Mouse (Mus musculus) forebrain, embryonic 14.5 days (tissue): Measurements from ENCODE around the gene Akirin2. TPM values are rescaled to one million over a fixed set of nuclear protein-coding genes. Genes with fewer than 3 reads are reported as not detected.

Experiments used
- ATAC-seq: fragments of 200-750 bp; cut with Nextera tagmentation; 2 replicates; pipeline ENCODE4 v1.8.0; 2017; ENCODE audit warnings: mild to moderate bottlenecking, moderate library complexity
- DNase-seq: peaks from one replicate; pipeline ENCODE4 v3.0.0-alpha.2; 2015; ENCODE audit warnings: low spot score
- H3K27ac ChIP-seq: fragments of 300-500 bp; sonication (generic); 2 replicates; pipeline ENCODE4 v1.5.1; 2014; ENCODE audit warnings: low read depth, mild to moderate bottlenecking, control low read depth, low read length, moderate library complexity
- H3K27me3 ChIP-seq: fragments of 300-500 bp; sonication (generic); replicated peaks from 2 replicates; pipeline ENCODE4 v1.6.1; 2014; ENCODE audit warnings: low read length, control low read depth, mixed read lengths; ENCODE audit not compliant: control insufficient read depth, insufficient read depth
- H3K36me3 ChIP-seq: fragments of 300-500 bp; sonication (generic); 2 replicates; pipeline ENCODE4 v1.6.1; 2014; ENCODE audit warnings: low read length, control low read depth; ENCODE audit not compliant: control insufficient read depth, insufficient read depth
- H3K4me1 ChIP-seq: fragments of 300-500 bp; sonication (generic); 2 replicates; pipeline ENCODE4 v1.6.1; 2014; ENCODE audit warnings: antibody characterized with exemption, low read length, control low read depth; ENCODE audit not compliant: control insufficient read depth, insufficient read depth
- H3K4me2 ChIP-seq: fragments of 300-500 bp; sonication (generic); 2 replicates; pipeline ENCODE4 v1.6.1; 2014; ENCODE audit warnings: mild to moderate bottlenecking, control low read depth, low read length
- H3K4me3 ChIP-seq: fragments of 300-500 bp; sonication (generic); 2 replicates; pipeline ENCODE4 v1.5.1; 2014; ENCODE audit warnings: low read depth, low read length, control low read depth
- H3K9ac ChIP-seq: fragments of 300-500 bp; sonication (generic); 2 replicates; pipeline ENCODE4 v1.6.1; 2014; ENCODE audit warnings: mild to moderate bottlenecking, low read length, control low read depth, moderate library complexity
- H3K9me3 ChIP-seq: fragments of 300-500 bp; sonication (generic); replicated peaks from 2 replicates; pipeline ENCODE4 v1.6.1; 2016; ENCODE audit warnings: low read length, control low read depth, mixed read lengths; ENCODE audit not compliant: control insufficient read depth
- WGBS: fragments of 180-500 bp; shearing (Covaris S2); extraction: QIAGEN DNeasy Blood & Tissue Kit; methylation state at CpG from one replicate; pipeline ENCODE4 v1.1.7; 2014; 5-methylcytosine and 5-hydroxymethylcytosine counted together
- polyA plus RNA-seq: library from polyadenylated mRNA; unstranded; fragments of >200 nt; fragmentation: Nextera tagmentation; extraction: Ambion mirVana; gene quantifications from 2 replicates; pipeline ENCODE4 v1.2.1, GENCODE M21; 2014

Gene Akirin2
- 55.9 and 67.5 TPM in 2 replicates for polyA plus RNA-seq

DNA sequence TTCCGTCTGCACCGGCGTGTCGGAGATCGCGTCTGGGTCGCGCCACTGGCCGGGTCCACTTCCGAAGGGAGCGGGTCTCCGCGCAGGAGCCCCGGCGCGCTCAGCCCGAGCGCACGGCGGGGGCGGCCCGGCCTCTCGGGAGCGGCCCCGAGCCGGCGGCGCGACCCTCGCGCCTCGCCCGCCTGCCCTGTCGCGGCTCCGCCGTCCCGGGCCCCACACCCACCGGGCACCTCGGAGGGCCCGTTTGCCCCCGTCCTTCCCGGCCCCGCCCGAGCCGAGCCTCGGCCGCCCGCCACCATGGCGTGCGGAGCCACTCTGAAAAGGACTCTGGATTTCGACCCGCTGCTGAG lies at the start of gene Akirin2:
Akirin2 (plus strand) TSS at position 190 of the 350 bp plus-strand sequence.
- H3K4me2 ChIP-seq = peak within 1 kb of the TSS; percentile 64
- peaks cover 17% of the 10 kb centered on the region for H3K4me1 ChIP-seq
- H3K27me3 ChIP-seq = no peaks in the 10 kb centered on the region
- H3K27ac ChIP-seq = peak within 1 kb of the TSS; percentile 93
- peak within 1 kb of the TSS; percentile 93 for H3K4me3 ChIP-seq
- peak within 1 kb of the TSS; percentile 94 for H3K9ac ChIP-seq
- no peaks in the 10 kb centered on the region for H3K9me3 ChIP-seq
- DNase-seq (no peak), ATAC-seq (no peak; the same call in 1 of the 2 replicates)
- under 1% methylated on average over 51 of the region's 53 CpGs for WGBS
- 0 out of 2 replicates have a peak, but pooled peaks cover 6% of the 10 kb centered on the region for H3K36me3 ChIP-seq

- 83% methylated on average over 3 of the region's 3 CpGs for WGBS
- no peaks in the 10 kb centered on the region for H3K9me3 ChIP-seq
- no peak for DNase-seq
- no peak overlapping the region for H3K9ac ChIP-seq
- H3K36me3 ChIP-seq = no peaks in the 10 kb centered on the region
- H3K4me3 ChIP-seq = no peak overlapping the region
- H3K27ac ChIP-seq = no peak overlapping the region
- H3K4me2 ChIP-seq = no peak overlapping the region
- H3K27me3 ChIP-seq = no peaks in the 10 kb centered on the region
- no peaks in the 10 kb centered on the region for H3K4me1 ChIP-seq
- no peak for ATAC-seq
Measured at GRCm38 (mm10) chr4:34510305-34510704, 40.4 kb upstream of the Akirin2 start.

DNA sequence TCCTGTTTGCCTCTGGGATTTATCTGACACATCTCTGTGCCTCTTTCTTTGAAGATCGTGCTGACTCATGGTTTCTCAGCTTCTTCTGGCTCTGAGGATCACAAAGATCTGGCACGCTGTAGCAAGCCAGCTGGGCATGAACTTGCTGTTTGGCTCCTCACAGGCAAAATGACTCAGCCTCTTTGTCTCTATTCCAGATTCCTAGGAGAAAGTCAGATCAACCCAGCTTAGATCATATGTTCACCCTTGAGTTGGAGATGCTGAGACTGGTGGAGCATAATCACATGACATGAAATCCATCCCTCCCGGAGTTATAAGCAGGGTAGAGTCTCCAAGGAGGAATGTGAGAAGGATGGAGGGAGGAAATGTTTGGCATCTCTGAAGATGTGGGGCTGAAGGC lies 27.9 kb upstream of the Akirin2 start:
- H3K4me2 ChIP-seq = no peak overlapping the region
- no peaks in the 10 kb centered on the region for H3K4me1 ChIP-seq
- no peaks in the 10 kb centered on the region for H3K27me3 ChIP-seq
- no peak for ATAC-seq
- no peak overlapping the region for H3K9ac ChIP-seq
- H3K36me3 ChIP-seq = no peaks in the 10 kb centered on the region
- DNase-seq = peak; percentile 29
- 79% methylated on average over 3 of the region's 3 CpGs for WGBS
- H3K9me3 ChIP-seq = no peaks in the 10 kb centered on the region
- no peak overlapping the region for H3K27ac ChIP-seq
- H3K4me3 ChIP-seq = no peak overlapping the region

DNA sequence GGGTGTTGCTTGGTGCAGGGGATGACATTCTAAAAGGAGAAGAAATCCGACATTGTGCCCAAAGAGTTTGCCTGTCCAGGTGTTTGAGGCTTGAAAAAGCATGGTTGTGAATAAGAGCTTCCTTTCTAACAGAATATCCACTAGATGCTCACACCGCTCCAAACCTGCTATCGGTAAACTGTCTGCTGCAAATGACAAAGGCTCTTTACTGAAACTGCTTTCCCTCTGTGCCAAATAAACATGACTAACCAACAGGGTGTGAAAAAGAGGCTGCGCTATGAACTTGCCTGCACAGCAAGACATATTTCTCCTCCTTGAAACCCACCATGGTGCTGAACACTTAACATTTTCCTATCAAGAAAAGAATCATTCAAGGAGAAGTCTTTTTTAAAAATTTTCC lies 27.2 kb upstream of the Akirin2 start:
- Histone ChIP-seq H3K9ac (no peak overlapping the region), H3K4me3 (no peak overlapping the region)

DNA sequence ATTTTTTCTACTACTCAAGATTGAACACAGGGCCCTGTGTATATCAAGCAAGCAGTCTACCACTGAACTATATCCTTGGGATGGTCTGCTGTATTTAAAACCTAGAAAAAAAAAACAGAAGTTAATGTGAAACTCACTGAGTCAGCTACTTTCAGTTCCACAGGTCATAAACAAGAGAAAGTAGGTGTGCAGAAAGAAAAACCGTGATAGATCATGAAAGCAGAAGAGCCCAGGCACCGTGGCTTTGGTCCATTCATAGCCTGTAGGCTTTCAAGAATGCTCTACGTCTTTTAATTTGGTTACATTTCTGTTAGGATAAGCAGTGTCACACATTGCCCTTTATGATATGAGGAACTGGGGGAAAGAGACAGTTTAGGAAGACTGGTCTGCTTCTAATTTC lies 24.0 kb upstream of the Akirin2 start:
- Histone ChIP-seq H3K4me3 (no peak overlapping the region), H3K27me3 (no peaks in the 10 kb centered on the region), H3K36me3 (no peaks in the 10 kb centered on the region), H3K4me2 (no peak overlapping the region), H3K9ac (no peak overlapping the region), H3K4me1 (no peaks in the 10 kb centered on the region), H3K9me3 (no peaks in the 10 kb centered on the region), H3K27ac (no peak overlapping the region)
- DNase-seq = no peak
- 87% methylated on average over 3 of the region's 3 CpGs for WGBS
- no peak for ATAC-seq

More for the DNA sequence above, 27.2 kb upstream of the Akirin2 start:
- 87% methylated on average over 4 of the region's 4 CpGs for WGBS
- H3K27me3 ChIP-seq = no peaks in the 10 kb centered on the region
- no peaks in the 10 kb centered on the region for H3K4me1 ChIP-seq
- H3K9me3 ChIP-seq = no peaks in the 10 kb centered on the region
- no peak overlapping the region for H3K4me2 ChIP-seq
- H3K27ac ChIP-seq = no peak overlapping the region
- DNase-seq = no peak
- H3K36me3 ChIP-seq = no peaks in the 10 kb centered on the region
- no peak for ATAC-seq

GRCm38 (mm10) chr4:34528430-34529100 lies 22.2 kb upstream of the Akirin2 start:
- no peaks in the 10 kb centered on the region for H3K4me1 ChIP-seq
- no peaks in the 10 kb centered on the region for H3K27me3 ChIP-seq
- no peak overlapping the region for H3K4me3 ChIP-seq
- no peaks in the 10 kb centered on the region for H3K9me3 ChIP-seq
- WGBS = 93% methylated on average over 1 of the region's 1 CpGs
- ATAC-seq (no peak), DNase-seq (no peak)
- H3K4me2 ChIP-seq = no peak overlapping the region
- no peak overlapping the region for H3K27ac ChIP-seq
- H3K36me3 ChIP-seq = no peaks in the 10 kb centered on the region
- H3K9ac ChIP-seq = no peak overlapping the region

DNA sequence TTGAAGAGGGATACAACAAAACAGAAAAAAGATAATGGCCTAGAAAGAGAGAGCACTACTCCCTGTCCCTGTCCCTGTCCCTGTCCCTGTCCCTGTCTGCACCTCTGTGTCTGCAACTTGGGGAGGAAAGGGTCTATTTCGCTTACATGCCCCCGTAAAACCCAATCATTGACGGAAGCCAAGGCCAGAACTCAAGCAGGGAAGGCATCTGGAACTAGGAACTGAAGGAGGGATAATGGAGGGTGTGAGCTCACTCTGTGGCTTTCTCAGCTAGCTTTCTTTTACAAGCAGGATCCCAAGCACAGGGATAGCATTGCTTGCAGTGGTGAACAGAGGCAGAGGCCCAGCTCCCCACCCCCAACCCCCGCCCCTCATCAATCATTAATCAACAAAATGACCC lies 21.4 kb upstream of the Akirin2 start:
- DNase-seq = no peak
- Histone ChIP-seq H3K9me3 (no peaks in the 10 kb centered on the region), H3K27ac (no peak overlapping the region), H3K36me3 (no peaks in the 10 kb centered on the region), H3K4me1 (no peaks in the 10 kb centered on the region), H3K4me3 (no peak overlapping the region), H3K27me3 (no peaks in the 10 kb centered on the region), H3K9ac (no peak overlapping the region), H3K4me2 (no peak overlapping the region)
- WGBS = 71% methylated on average over 4 of the region's 4 CpGs
- no peak for ATAC-seq

DNA sequence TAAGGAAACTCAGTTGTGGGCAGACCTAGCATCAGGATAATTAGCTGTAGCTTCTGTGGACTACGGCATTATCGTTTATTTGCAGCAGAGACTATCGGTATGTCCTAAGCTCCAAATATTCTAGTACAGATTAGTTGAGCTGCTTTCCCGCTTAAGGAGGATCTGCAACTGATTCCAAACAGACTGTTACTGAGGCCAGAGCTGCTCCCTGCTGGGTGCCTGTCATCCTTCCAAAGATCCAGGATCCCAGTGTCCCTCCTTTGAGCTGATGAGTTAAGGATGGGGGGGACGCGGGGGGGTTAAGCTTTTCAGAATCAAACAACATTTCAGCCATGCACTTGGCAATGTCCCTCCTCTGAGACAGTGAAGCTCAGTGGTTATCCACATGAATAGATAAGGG lies 20.8 kb upstream of the Akirin2 start:
- WGBS = 88% methylated on average over 6 of the region's 6 CpGs
- H3K27me3 ChIP-seq = no peaks in the 10 kb centered on the region
- no peak for DNase-seq

DNA sequence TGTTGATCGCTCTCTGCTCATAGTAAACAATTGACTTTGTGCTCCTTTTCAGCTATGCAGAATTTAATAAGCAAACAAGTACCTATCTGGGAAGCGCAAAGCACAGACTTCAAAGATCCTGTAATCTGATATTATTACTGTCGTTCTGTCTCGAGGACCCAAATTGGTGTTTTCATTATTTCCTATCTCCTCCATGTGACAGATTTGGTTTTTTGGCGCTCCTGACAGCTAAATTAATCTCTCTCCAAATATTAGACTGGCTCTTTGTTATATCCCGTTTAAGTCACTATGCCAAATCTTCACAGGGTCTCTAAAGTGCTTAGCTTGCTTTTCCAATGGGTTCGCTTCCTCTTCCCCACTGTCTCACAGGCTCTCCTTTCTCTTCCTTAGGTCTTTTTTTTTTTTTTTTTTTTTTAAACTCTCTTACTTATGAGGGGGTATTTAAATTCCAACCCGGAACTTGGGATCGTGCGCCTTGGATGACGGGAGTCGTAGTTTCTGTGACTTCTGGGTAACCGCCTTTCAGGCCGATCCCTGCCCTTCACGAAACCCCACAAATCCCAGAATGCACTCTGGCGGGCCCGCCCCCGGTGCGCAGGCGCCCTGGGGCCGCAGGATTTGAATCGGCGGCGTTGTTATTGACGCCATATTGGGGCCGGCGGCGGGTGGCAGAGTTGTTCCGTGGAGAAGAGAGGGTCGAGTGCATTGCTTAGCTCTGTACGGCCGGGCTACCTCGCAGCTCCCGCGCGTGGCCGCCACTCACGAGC lies 573 bp upstream of the Akirin2 start:
- H3K27me3 ChIP-seq = no peaks in the 10 kb centered on the region
- ATAC-seq (peak; percentile 95), DNase-seq (peak; percentile 99)
- H3K4me2 ChIP-seq = peak overlapping the region; percentile 64
- peak overlapping the region; percentile 93 for H3K4me3 ChIP-seq
- WGBS = 2% methylated on average over 38 of the region's 38 CpGs
- no peaks in the 10 kb centered on the region for H3K9me3 ChIP-seq
- peak overlapping the region; percentile 93 for H3K27ac ChIP-seq
- H3K9ac ChIP-seq = peak overlapping the region; percentile 94
- H3K36me3 ChIP-seq = 0 out of 2 replicates have a peak, but pooled peaks cover under 1% of the 10 kb centered on the region
- peaks cover 16% of the 10 kb centered on the region for H3K4me1 ChIP-seq

More for the DNA sequence above, 20.8 kb upstream of the Akirin2 start:
- H3K4me1 ChIP-seq = no peaks in the 10 kb centered on the region
- ATAC-seq = no peak
- no peak overlapping the region for H3K9ac ChIP-seq
- no peak overlapping the region for H3K4me2 ChIP-seq
- no peak overlapping the region for H3K4me3 ChIP-seq
- no peaks in the 10 kb centered on the region for H3K9me3 ChIP-seq
- no peak overlapping the region for H3K27ac ChIP-seq
- H3K36me3 ChIP-seq = no peaks in the 10 kb centered on the region
